Mouse (Mus musculus): Measurements from ENCODE around the gene Klhl3.

DNA sequence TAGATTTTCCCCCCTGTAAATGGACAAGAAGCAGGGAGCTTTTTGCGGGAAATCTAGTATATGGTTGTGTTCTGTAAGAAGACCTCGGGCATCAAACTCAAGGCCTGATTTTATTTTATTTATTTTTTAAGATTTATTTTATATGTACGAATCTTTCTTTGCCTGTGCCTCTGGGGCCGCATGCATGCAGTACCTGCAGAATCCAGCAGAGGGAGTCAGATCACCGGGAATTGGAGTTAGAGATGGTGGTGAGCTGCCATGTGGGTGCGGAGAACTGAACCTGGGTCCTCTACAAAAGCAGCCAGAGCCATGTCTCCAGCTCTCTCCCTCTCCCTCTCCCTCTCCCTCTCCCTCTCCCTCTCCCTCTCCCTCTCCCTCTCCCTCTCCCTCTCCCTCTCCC, 135.7 kb downstream of the Klhl3 start:
- peak; percentile 89 for TF ChIP-seq CTCF (conservative IDR thresholded peaks at IDR 0.05; ENCODE audit: low read length)
- no peak for TF ChIP-seq NANOG (IDR thresholded peaks at IDR 0.05; ENCODE audit: borderline replicate concordance, low read length)
- TF ChIP-seq POU5F1 (IDR thresholded peaks at IDR 0.05; ENCODE audit: borderline replicate concordance, low read length), result no peak

Data from E14TG2a.4 (cell line).